Mouse (Mus musculus) kidney, adult 2 months (tissue): ENCODE measurements around the gene Kalrn.

Experiments used
- CTCF ChIP-seq: fragments of 200-500 bp; conservative IDR thresholded peaks from 2 replicates; pipeline ENCODE4 v1.5.1; 2011; ENCODE audit warnings: low read depth, mild to moderate bottlenecking, control low read depth, low read length, moderate library complexity, mixed read lengths; ENCODE audit not compliant: insufficient read depth, insufficient read length
- POLR2A ChIP-seq: fragments of 200-500 bp; IDR thresholded peaks from one replicate; pipeline ENCODE4 v1.6.1; 2011; ENCODE audit warnings: low read depth, low read length, control low read depth

GRCm38 (mm10) chr16:34058611-34059010 is 514.7 kb downstream of the Kalrn start:
- TF ChIP-seq CTCF: no peak
- no peak for TF ChIP-seq POLR2A
